Comparison of ENCODE assay signal across 9 mouse cellular contexts in the genomic region with DNA sequence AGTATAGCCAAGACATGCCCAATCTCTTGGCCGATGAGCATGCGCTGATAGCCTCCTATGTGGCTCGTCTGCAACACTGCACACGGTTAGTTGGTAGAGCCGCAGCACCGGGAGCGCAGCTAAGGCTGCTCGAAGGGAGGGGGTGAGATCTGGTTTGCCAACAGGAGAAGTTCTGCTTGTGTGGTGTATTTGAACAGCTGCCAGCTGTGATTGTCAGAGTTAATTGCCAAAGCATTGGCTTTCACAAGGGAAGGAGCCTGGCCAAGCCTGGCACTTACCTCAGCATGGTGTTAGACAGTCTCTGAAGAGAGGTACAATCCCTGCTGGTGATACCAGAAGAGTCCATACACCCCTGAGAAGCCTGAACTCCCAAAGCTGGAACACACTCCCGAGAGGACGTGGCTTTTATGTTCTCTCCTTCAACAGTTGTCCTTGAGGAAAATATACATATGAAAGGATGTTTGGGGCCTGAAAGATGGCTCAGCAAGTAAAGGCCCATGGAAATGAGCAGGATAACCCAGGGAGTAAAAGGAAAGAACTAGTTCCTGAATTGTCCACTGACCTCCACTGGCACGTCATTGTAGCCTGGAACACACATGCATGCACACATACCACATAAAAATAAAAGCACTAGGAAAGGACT.
DNase-seq lines count a peak whose midpoint lies in the region; TF ChIP-seq lines count a peak whose summit lies in the region.
"Had no signal": no experiment of that assay in that cellular context is flagged by ENCODE, and none has a peak within 500 bp of the region (broad histone marks: within the 10 kb centered on the region; RNA-seq: fewer than 3 reads in every experiment).

No protein-coding gene starts in this region.

- no peak overlapping the region for H3K4me3 ChIP-seq in kidney, adult 2 months (ENCODE audit: insufficient read depth, low read depth, low read length)
- H3K4me3 ChIP-seq: midbrain, embryonic 12.5 days had no signal

- H3K36me3 ChIP-seq in kidney, adult 2 months (ENCODE audit: control insufficient read depth, insufficient read depth, low read length): no peaks in the 10 kb centered on the region
- H3K36me3 ChIP-seq: midbrain, embryonic 12.5 days had no signal

- no peaks in the 10 kb centered on the region for H3K27me3 ChIP-seq in kidney, adult 2 months (replicated peaks; ENCODE audit: control insufficient read depth, insufficient read depth, low read length)
- H3K27me3 ChIP-seq: midbrain, embryonic 12.5 days had no signal

- peak; percentile 30 for DNase-seq in kidney, adult 2 months
- DNase-seq in kidney, postnatal 4 days: no peak
- DNase-seq in adipocyte (ENCODE audit: low spot score): peak; percentile 16
- DNase-seq in fat pad, adult 2 months (ENCODE audit: extremely low read depth, low read depth, low spot score): peak; percentile 68
- peak; percentile 31 to 43 for DNase-seq in layer of hippocampus, postnatal 36 days
- no peak for DNase-seq in yolk sac, embryonic 10.5 days (ENCODE audit: low spot score)
- DNase-seq in gastrocnemius, postnatal 10 days: no peak
- no peak for DNase-seq in testis, postnatal 14 days (ENCODE audit: low spot score)

- no peak overlapping the region for H3K27ac ChIP-seq in kidney, adult 2 months (ENCODE audit: insufficient read depth, low read depth, low read length)
- H3K27ac ChIP-seq: midbrain, embryonic 12.5 days had no signal

- WGBS in kidney, adult 2 months: 78% methylated on average over 11 of the region's 11 CpGs

- TF ChIP-seq CTCF in kidney, adult 2 months (conservative IDR thresholded peaks at IDR 0.05; ENCODE audit: insufficient read depth, insufficient read length, low read depth, low read length): no peak

- TF ChIP-seq POLR2A in kidney, adult 2 months (IDR thresholded peaks at IDR 0.05; ENCODE audit: low read depth, low read length): no peak

- H3K4me1 ChIP-seq in kidney, adult 2 months (ENCODE audit: control insufficient read depth, insufficient read depth, low read length): no peaks in the 10 kb centered on the region; the same call in 1 of the 2 replicates

Comparison
In these comparisons a context has a peak if more than half of its experiments do, and no peak if none do; other contexts are left out.
1. DNase-seq: peak in kidney, adult 2 months (single experiment), adipocyte (single experiment), fat pad, adult 2 months (single experiment) and layer of hippocampus, postnatal 36 days (2 of 2); none in kidney, postnatal 4 days (0 of 2), yolk sac, embryonic 10.5 days (single experiment), gastrocnemius, postnatal 10 days (single experiment) and testis, postnatal 14 days (single experiment).